Mouse (Mus musculus): ENCODE data around the gene Rbm5. TPM values are rescaled to one million over a fixed set of nuclear protein-coding genes. Genes with fewer than 3 reads are reported as not detected.

Rbm5 gene
- polyA plus RNA-seq, 1 experiment from 2014 or later: 206 TPM

GRCm38 (mm10) chr9:107738841-107739202 lies 32.0 kb downstream of the Rbm5 start:
- Histone ChIP-seq H3K36me3 (ENCODE audit: control insufficient read depth, insufficient read depth, low read length) (peaks cover 35% of the 10 kb centered on the region), H3K27ac (ENCODE audit: low read depth, low read length) (no peak overlapping the region), H3K9me3 (ENCODE audit: control insufficient read depth, low read length) (no peaks in the 10 kb centered on the region), H3K4me3 (ENCODE audit: low read depth, low read length) (no peak overlapping the region), H3K27me3 (ENCODE audit: control insufficient read depth, insufficient read depth, low read length) (peaks cover 3% of the 10 kb centered on the region; the same call in 1 of the 2 replicates), H3K4me1 (replicated peaks; ENCODE audit: control insufficient read depth, insufficient read depth, low read length) (peaks cover 30% of the 10 kb centered on the region), H3K9ac (ENCODE audit: low read length) (no peak overlapping the region), H3K4me2 (ENCODE audit: low read depth, low read length, severe bottlenecking) (no peak overlapping the region)
- ATAC-seq (replicated peaks; ENCODE audit: low FRiP score) (0 out of 2 replicates have a peak, but pooled peaks have one; percentile 18), DNase-seq (ENCODE audit: low spot score) (peak; percentile 72)
- WGBS: 47% methylated on average over 4 of the region's 4 CpGs

GRCm38 (mm10) chr9:107738020-107738840 lies 32.6 kb downstream of the Rbm5 start:
- H3K4me3 ChIP-seq (ENCODE audit: low read depth, low read length): no peak overlapping the region
- no peak overlapping the region for H3K4me2 ChIP-seq (ENCODE audit: low read depth, low read length, severe bottlenecking)
- ATAC-seq (replicated peaks; ENCODE audit: low FRiP score): peak; percentile 57
- WGBS: 20% methylated on average over 7 of the region's 7 CpGs
- peak; percentile 95 for DNase-seq (ENCODE audit: low spot score)
- H3K27ac ChIP-seq (ENCODE audit: low read depth, low read length): no peak overlapping the region
- no peak overlapping the region for H3K9ac ChIP-seq (ENCODE audit: low read length)
- no peaks in the 10 kb centered on the region for H3K9me3 ChIP-seq (ENCODE audit: control insufficient read depth, low read length)
- H3K36me3 ChIP-seq (ENCODE audit: control insufficient read depth, insufficient read depth, low read length): peaks cover 32% of the 10 kb centered on the region
- peaks cover 30% of the 10 kb centered on the region for H3K4me1 ChIP-seq (replicated peaks; ENCODE audit: control insufficient read depth, insufficient read depth, low read length)
- peaks cover 3% of the 10 kb centered on the region; the same call in 1 of the 2 replicates for H3K27me3 ChIP-seq (ENCODE audit: control insufficient read depth, insufficient read depth, low read length)

GRCm38 (mm10) chr9:107736185-107736485 lies 34.7 kb downstream of the Rbm5 start:
- peak overlapping the region; percentile 37; the same call in 1 of the 2 replicates for H3K4me2 ChIP-seq (ENCODE audit: low read depth, low read length, severe bottlenecking)
- ATAC-seq (replicated peaks; ENCODE audit: low FRiP score) (no peak), DNase-seq (ENCODE audit: low spot score) (no peak)
- H3K36me3 ChIP-seq (ENCODE audit: control insufficient read depth, insufficient read depth, low read length): peaks cover 19% of the 10 kb centered on the region
- H3K27ac ChIP-seq (ENCODE audit: low read depth, low read length): peak overlapping the region; percentile 37; the same call in 1 of the 2 replicates
- WGBS: 2% methylated on average over 7 of the region's 7 CpGs
- H3K9ac ChIP-seq (ENCODE audit: low read length): peak overlapping the region; percentile 12; the same call in 1 of the 2 replicates
- H3K4me1 ChIP-seq (replicated peaks; ENCODE audit: control insufficient read depth, insufficient read depth, low read length): peaks cover 30% of the 10 kb centered on the region
- no peak overlapping the region for H3K4me3 ChIP-seq (ENCODE audit: low read depth, low read length)
- H3K9me3 ChIP-seq (ENCODE audit: control insufficient read depth, low read length): no peaks in the 10 kb centered on the region
- H3K27me3 ChIP-seq (ENCODE audit: control insufficient read depth, insufficient read depth, low read length): peaks cover 3% of the 10 kb centered on the region; the same call in 1 of the 2 replicates

GRCm38 (mm10) chr9:107735356-107736184 lies 35.2 kb downstream of the Rbm5 start:
- peaks cover 31% of the 10 kb centered on the region for H3K4me1 ChIP-seq (replicated peaks; ENCODE audit: control insufficient read depth, insufficient read depth, low read length)
- H3K4me3 ChIP-seq (ENCODE audit: low read depth, low read length): peak overlapping the region; percentile 7; the same call in 1 of the 2 replicates
- H3K9me3 ChIP-seq (ENCODE audit: control insufficient read depth, low read length): no peaks in the 10 kb centered on the region
- peak overlapping the region; percentile 37 for H3K4me2 ChIP-seq (ENCODE audit: low read depth, low read length, severe bottlenecking)
- ATAC-seq (replicated peaks; ENCODE audit: low FRiP score) (0 out of 2 replicates have a peak, but pooled peaks have one; percentile 25), DNase-seq (ENCODE audit: low spot score) (peak; percentile 69)
- H3K27me3 ChIP-seq (ENCODE audit: control insufficient read depth, insufficient read depth, low read length): peaks cover 3% of the 10 kb centered on the region; the same call in 1 of the 2 replicates
- peaks cover 13% of the 10 kb centered on the region for H3K36me3 ChIP-seq (ENCODE audit: control insufficient read depth, insufficient read depth, low read length)
- WGBS: 1% methylated on average over 17 of the region's 17 CpGs
- H3K27ac ChIP-seq (ENCODE audit: low read depth, low read length): peak overlapping the region; percentile 39; the same call in 1 of the 2 replicates
- H3K9ac ChIP-seq (ENCODE audit: low read length): peak overlapping the region; percentile 37

GRCm38 (mm10) chr9:107734567-107734971 lies 36.2 kb downstream of the Rbm5 start:
- WGBS: 23% methylated on average over 7 of the region's 7 CpGs
- peaks cover 3% of the 10 kb centered on the region; the same call in 1 of the 2 replicates for H3K27me3 ChIP-seq (ENCODE audit: control insufficient read depth, insufficient read depth, low read length)
- peaks cover 40% of the 10 kb centered on the region for H3K4me1 ChIP-seq (replicated peaks; ENCODE audit: control insufficient read depth, insufficient read depth, low read length)
- no peaks in the 10 kb centered on the region for H3K9me3 ChIP-seq (ENCODE audit: control insufficient read depth, low read length)
- no peak for ATAC-seq (replicated peaks; ENCODE audit: low FRiP score)
- H3K27ac ChIP-seq (ENCODE audit: low read depth, low read length): peak overlapping the region; percentile 39; the same call in 1 of the 2 replicates
- H3K36me3 ChIP-seq (ENCODE audit: control insufficient read depth, insufficient read depth, low read length): peaks cover 9% of the 10 kb centered on the region; the same call in 1 of the 2 replicates
- no peak for DNase-seq (ENCODE audit: low spot score)
- no peak overlapping the region for H3K4me2 ChIP-seq (ENCODE audit: low read depth, low read length, severe bottlenecking)
- no peak overlapping the region for H3K4me3 ChIP-seq (ENCODE audit: low read depth, low read length)
- peak overlapping the region; percentile 8; the same call in 1 of the 2 replicates for H3K9ac ChIP-seq (ENCODE audit: low read length)

- H3K36me3 ChIP-seq (ENCODE audit: control insufficient read depth, insufficient read depth, low read length): no peaks in the 10 kb centered on the region
- no peak overlapping the region for H3K9ac ChIP-seq (ENCODE audit: low read length)
- peak; percentile 42; the same call in 1 of the 2 replicates for ATAC-seq (replicated peaks; ENCODE audit: low FRiP score)
- H3K27ac ChIP-seq (ENCODE audit: low read depth, low read length): no peak overlapping the region
- 0 out of 2 replicates have a peak overlapping the region, but pooled peaks have one; percentile 1 for H3K4me2 ChIP-seq (ENCODE audit: low read depth, low read length, severe bottlenecking)
- peak; percentile 69 for DNase-seq (ENCODE audit: low spot score)
- H3K9me3 ChIP-seq (ENCODE audit: control insufficient read depth, low read length): no peaks in the 10 kb centered on the region
- H3K4me1 ChIP-seq (replicated peaks; ENCODE audit: control insufficient read depth, insufficient read depth, low read length): peaks cover 25% of the 10 kb centered on the region
- H3K27me3 ChIP-seq (ENCODE audit: control insufficient read depth, insufficient read depth, low read length): no peaks in the 10 kb centered on the region
- H3K4me3 ChIP-seq (ENCODE audit: low read depth, low read length): no peak overlapping the region
- 6% methylated on average over 3 of the region's 3 CpGs for WGBS
Measured at GRCm38 (mm10) chr9:107729709-107730108, 41.1 kb downstream of the Rbm5 start.

- H3K4me1 ChIP-seq (replicated peaks; ENCODE audit: control insufficient read depth, insufficient read depth, low read length): peaks cover 23% of the 10 kb centered on the region
- peak; percentile 45 for DNase-seq (ENCODE audit: low spot score)
Measured at GRCm38 (mm10) chr9:107728919-107729670, 41.7 kb downstream of the Rbm5 start.

GRCm38 (mm10) chr9:107727041-107727440 lies 43.8 kb downstream of the Rbm5 start:
- Histone ChIP-seq H3K9ac (ENCODE audit: low read length) (no peak overlapping the region), H3K27ac (ENCODE audit: low read depth, low read length) (no peak overlapping the region), H3K36me3 (ENCODE audit: control insufficient read depth, insufficient read depth, low read length) (no peaks in the 10 kb centered on the region), H3K9me3 (ENCODE audit: control insufficient read depth, low read length) (no peaks in the 10 kb centered on the region), H3K4me3 (ENCODE audit: low read depth, low read length) (no peak overlapping the region), H3K4me1 (replicated peaks; ENCODE audit: control insufficient read depth, insufficient read depth, low read length) (peaks cover 34% of the 10 kb centered on the region), H3K27me3 (ENCODE audit: control insufficient read depth, insufficient read depth, low read length) (no peaks in the 10 kb centered on the region), H3K4me2 (ENCODE audit: low read depth, low read length, severe bottlenecking) (no peak overlapping the region)
- 47% methylated on average over 3 of the region's 3 CpGs for WGBS
- ATAC-seq (replicated peaks; ENCODE audit: low FRiP score) (no peak), DNase-seq (ENCODE audit: low spot score) (no peak)

More at GRCm38 (mm10) chr9:107728919-107729670, 41.7 kb downstream of the Rbm5 start:
- Histone ChIP-seq H3K4me3 (ENCODE audit: low read depth, low read length) (no peak overlapping the region), H3K9ac (ENCODE audit: low read length) (no peak overlapping the region), H3K9me3 (ENCODE audit: control insufficient read depth, low read length) (no peaks in the 10 kb centered on the region), H3K36me3 (ENCODE audit: control insufficient read depth, insufficient read depth, low read length) (no peaks in the 10 kb centered on the region), H3K27ac (ENCODE audit: low read depth, low read length) (no peak overlapping the region), H3K4me2 (ENCODE audit: low read depth, low read length, severe bottlenecking) (no peak overlapping the region), H3K27me3 (ENCODE audit: control insufficient read depth, insufficient read depth, low read length) (no peaks in the 10 kb centered on the region)
- no peak for ATAC-seq (replicated peaks; ENCODE audit: low FRiP score)
- 74% methylated on average over 6 of the region's 6 CpGs for WGBS

All from forebrain, embryonic 11.5 days (tissue).